Mouse (Mus musculus): ENCODE measurements around the gene Meis3.

- TF ChIP-seq CTCF (IDR thresholded peaks at IDR 0.05; ENCODE audit: extremely low read depth, insufficient read depth, insufficient read length, insufficient replicate concordance) (no peak), POLR2A (IDR thresholded peaks at IDR 0.05; ENCODE audit: low read depth, low read length) (no peak)
Observed at GRCm38 (mm10) chr7:16187494-16187893, 12.6 kb downstream of the Meis3 start.

Data from spleen, adult 2 months (tissue).